Mouse (Mus musculus) thymus, adult 2 months (tissue): ENCODE results near the gene Crlf2. TPM values are rescaled to one million over a fixed set of nuclear protein-coding genes. Genes with fewer than 3 reads are reported as not detected.
A peak's percentile ranks its signal among the peaks of the same experiment; 100 is the strongest.

Source experiments
- DNase-seq: peaks from one replicate; pipeline ENCODE4 v3.0.0; 2021
- H3K27ac ChIP-seq: fragments of 200-500 bp; 2 replicates; pipeline ENCODE4 v1.5.1; 2012; ENCODE audit warnings: low read length, control low read depth; ENCODE audit not compliant: control insufficient read depth, insufficient read depth
- H3K27me3 ChIP-seq: fragments of 200-500 bp; 2 replicates; pipeline ENCODE4 v1.6.1; 2012; ENCODE audit warnings: mild to moderate bottlenecking, low read length, moderate library complexity, mixed read lengths; ENCODE audit not compliant: control insufficient read depth, insufficient read depth
- H3K36me3 ChIP-seq: fragments of 200-500 bp; 2 replicates; pipeline ENCODE4 v1.6.1; 2012; ENCODE audit warnings: mild to moderate bottlenecking, low read length, moderate library complexity; ENCODE audit not compliant: control insufficient read depth, insufficient read depth
- H3K4me1 ChIP-seq: fragments of 200-500 bp; replicated peaks from 2 replicates; pipeline ENCODE4 v1.6.1; 2012; ENCODE audit warnings: low read length; ENCODE audit not compliant: control insufficient read depth, insufficient read depth
- H3K4me3 ChIP-seq: fragments of 200-500 bp; 2 replicates; pipeline ENCODE4 v1.5.1; 2012; ENCODE audit warnings: mild to moderate bottlenecking, low read length, control low read depth, moderate library complexity; ENCODE audit not compliant: control insufficient read depth, insufficient read depth
- CTCF ChIP-seq: fragments of 200-500 bp; IDR thresholded peaks from 2 replicates; pipeline ENCODE4 v1.5.1; 2012; ENCODE audit warnings: mild to moderate bottlenecking, control low read depth, low read length, moderate library complexity, borderline replicate concordance; ENCODE audit not compliant: control insufficient read depth, poor library complexity, insufficient read depth; ENCODE audit errors: extremely low read depth
- POLR2A ChIP-seq: fragments of 200-500 bp; IDR thresholded peaks from 2 replicates; pipeline ENCODE4 v1.6.1; 2012; ENCODE audit warnings: mild to moderate bottlenecking, low read length, control low read depth, moderate library complexity; ENCODE audit not compliant: control insufficient read depth, poor library complexity, insufficient read depth; ENCODE audit errors: extremely low read depth
- WGBS: fragments of 180-500 bp; shearing (Covaris S2); methylation state at CpG from one replicate; pipeline ENCODE4 v1.1.7; 2018; 5-methylcytosine and 5-hydroxymethylcytosine counted together
- polyA plus RNA-seq: library from polyadenylated mRNA; depleted of rRNA; stranded (reverse); fragments of >200 nt; gene quantifications from 2 replicates; pipeline ENCODE4 v1.2.3, GENCODE M21; 2012

Crlf2 gene
- polyA plus RNA-seq, 1 experiment, result 54.4 TPM

DNA sequence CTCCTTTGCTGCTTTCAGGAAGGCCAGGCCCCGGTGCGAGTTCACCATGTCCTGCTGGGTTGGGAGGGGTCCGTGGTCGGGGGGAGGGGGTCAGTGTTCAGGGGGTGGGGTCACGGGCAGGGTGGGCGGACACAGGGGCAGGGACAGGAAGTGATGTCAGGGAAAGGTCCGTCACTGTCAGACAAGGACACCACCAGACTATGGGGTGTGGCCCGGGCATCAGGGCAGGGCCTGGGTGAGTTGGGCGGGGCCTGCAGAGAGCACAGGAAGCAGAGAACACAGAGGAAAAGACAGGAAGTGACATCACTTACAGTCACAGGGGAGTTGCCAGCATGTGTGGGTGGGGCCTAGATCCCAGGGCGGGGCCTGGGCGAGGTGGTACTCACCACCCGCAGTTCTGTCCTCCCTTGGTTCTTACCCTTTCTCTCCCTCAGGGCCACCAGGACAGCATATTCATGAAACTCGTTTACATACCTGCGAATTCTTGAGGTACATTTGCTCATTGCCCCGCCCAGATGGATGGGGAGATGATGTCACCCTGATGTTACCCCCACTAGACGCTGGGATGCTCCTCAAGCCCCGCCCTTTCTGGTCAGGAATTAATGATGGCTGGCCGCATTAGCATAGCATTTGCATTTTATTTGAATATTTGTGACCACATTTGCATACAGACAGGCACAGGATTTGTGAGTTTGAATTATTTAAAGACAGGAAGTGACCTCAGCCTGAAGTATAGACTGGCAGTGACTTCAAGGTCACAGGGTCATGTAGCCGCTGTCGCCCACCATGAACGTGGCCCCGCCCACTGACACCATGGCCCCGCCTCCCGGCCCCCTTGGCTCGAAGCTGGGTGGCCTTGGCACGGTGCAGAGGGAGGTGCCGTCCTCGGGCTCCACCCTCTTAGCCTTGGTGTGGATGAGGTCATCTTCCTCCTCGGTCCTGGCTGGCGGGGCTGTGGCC, 4.4 kb downstream of the Crlf2 start:
- H3K4me3 ChIP-seq, result no peak overlapping the region
- DNase-seq, result peak; percentile 22
- 96% methylated on average over 30 of the region's 30 CpGs for WGBS

DNA sequence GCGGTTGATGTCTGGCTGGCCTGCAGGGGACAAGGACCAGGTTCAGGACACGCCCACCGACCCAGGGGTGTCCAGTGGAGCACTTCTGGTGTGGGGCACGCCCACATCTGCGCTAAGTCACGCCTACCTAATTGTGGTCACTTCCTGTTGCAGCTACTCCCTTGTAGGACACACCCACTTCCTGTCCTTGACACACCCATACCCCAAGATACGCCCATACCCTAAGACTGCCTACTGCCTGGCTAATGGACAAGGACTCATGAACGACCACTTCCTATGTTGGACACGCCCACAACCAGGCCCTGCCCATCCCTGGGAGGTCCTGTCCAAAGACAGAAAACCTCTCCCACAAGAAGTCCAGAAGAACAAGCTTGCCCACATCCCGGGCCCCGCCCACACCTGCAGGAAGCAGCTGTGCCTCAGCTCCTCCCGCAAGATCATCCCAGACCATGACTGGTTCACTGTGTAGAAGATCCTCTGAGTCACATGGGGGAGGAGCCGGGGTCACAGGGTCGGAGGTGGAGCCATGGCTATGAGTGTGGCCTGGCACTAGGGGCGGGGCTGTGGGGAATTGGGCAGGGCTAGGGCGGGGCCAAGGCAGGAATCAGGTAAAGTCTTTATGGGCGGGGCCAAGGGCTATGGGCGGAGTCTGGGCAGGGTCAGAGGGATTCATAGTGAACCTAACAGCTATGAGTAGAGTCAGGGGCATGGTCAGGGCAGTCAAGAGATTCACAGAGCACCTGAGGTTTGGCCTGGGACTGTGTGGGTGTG, 5.4 kb downstream of the Crlf2 start:
- peak; percentile 23 for DNase-seq
- Histone ChIP-seq H3K27me3 (no peaks in the 10 kb centered on the region), H3K27ac (no peak overlapping the region), H3K36me3 (no peaks in the 10 kb centered on the region), H3K4me3 (no peak overlapping the region), H3K4me1 (peaks cover 5% of the 10 kb centered on the region; the same call in 1 of the 2 replicates)
- no peak for TF ChIP-seq CTCF
- 95% methylated on average over 18 of the region's 18 CpGs for WGBS

More for the DNA sequence above, 4.4 kb downstream of the Crlf2 start:
- H3K27me3 ChIP-seq, result no peaks in the 10 kb centered on the region
- H3K4me1 ChIP-seq, result peaks cover 5% of the 10 kb centered on the region; the same call in 1 of the 2 replicates
- H3K36me3 ChIP-seq, result no peaks in the 10 kb centered on the region
- TF ChIP-seq POLR2A, result no peak
- no peak for TF ChIP-seq CTCF
- H3K27ac ChIP-seq, result no peak overlapping the region

DNA sequence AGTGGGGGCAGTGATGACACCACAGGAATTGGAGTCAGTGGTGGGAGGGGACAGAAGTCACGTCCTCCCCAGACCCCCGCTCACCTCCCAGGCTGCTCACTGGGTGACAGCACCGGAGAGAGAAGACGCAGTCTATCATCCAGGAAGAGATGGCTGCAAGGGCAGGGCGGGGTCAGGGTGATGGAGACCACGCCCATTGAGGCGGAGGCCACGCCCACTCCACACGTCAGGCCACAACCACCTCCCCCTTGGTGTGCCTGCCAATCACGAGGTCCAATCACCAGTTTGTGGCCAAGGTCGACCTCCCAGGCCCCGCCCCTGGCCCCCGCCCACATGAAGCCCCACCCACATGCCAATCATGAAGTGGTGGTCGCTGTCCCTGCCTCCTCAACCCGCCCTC, 6.3 kb downstream of the Crlf2 start:
- no peak overlapping the region for H3K4me3 ChIP-seq
- WGBS, result 95% methylated on average over 15 of the region's 15 CpGs
- no peak overlapping the region for H3K27ac ChIP-seq
- no peaks in the 10 kb centered on the region for H3K27me3 ChIP-seq
- H3K4me1 ChIP-seq, result peaks cover 5% of the 10 kb centered on the region; the same call in 1 of the 2 replicates
- TF ChIP-seq POLR2A, result no peak
- no peak for TF ChIP-seq CTCF
- no peaks in the 10 kb centered on the region for H3K36me3 ChIP-seq
- DNase-seq, result peak; percentile 2

DNA sequence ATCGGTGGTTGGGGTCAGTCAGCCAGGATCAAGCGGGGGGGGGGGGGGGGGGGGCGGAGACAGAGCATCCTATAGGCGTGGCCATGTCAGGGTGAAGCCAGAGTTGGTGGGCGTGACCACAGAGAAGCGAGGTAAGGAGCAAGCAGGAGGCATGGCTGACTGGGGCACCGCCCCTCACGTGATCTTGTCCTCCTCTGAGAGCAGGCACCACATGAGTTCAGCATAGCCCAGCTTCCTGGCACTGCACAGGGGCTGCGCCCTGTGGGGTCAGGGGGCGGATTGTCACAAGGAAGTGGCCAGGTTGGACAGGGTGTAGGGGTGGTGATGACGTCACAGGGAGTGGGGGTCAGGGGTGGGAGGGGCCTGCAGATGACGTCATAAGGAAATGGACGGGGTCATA, 6.7 kb downstream of the Crlf2 start:
- DNase-seq, result peak; percentile 3
- Histone ChIP-seq H3K36me3 (no peaks in the 10 kb centered on the region), H3K4me1 (peaks cover 5% of the 10 kb centered on the region; the same call in 1 of the 2 replicates), H3K27ac (no peak overlapping the region), H3K27me3 (no peaks in the 10 kb centered on the region), H3K4me3 (no peak overlapping the region)
- 92% methylated on average over 10 of the region's 13 CpGs for WGBS
- TF ChIP-seq CTCF, result no peak
- TF ChIP-seq POLR2A, result no peak

DNA sequence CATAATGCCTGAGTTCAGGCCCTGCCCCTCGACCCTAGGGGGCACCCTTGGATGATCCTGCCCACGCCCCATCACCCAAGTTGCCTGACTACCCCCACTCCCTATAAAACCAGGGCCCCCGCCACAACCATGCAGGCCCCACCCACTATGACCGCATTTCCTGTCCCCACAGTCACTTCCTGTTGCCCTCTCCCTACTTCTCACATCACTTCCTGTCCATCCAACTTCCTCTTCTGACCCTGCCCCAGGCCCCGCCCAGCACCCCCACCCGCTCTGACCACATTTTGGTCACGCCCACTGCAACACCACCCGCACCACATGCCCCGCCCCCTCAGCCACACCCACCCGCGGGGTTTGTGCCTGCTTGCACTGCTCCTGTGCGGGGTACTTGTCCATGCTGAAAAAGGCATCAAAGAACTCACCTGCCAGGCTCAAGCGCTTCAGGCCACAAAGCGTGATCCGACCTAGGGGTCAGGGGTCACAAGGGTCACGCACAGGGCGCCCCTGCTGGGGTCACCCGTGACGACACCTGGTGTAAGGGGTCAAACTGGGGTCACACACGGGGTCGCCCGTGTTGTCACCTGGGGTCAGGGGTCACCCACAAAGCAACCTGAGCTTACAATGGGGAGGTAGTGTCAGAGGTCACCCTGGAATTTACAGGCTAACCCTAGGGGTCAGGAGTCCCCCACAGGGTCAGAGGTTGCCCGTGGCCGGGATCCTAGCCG, 7.6 kb downstream of the Crlf2 start:
- WGBS, result 96% methylated on average over 25 of the region's 25 CpGs
- DNase-seq, result peak; percentile 16
- Histone ChIP-seq H3K36me3 (no peaks in the 10 kb centered on the region), H3K27ac (no peak overlapping the region), H3K4me3 (no peak overlapping the region), H3K4me1 (no peaks in the 10 kb centered on the region), H3K27me3 (no peaks in the 10 kb centered on the region)
- TF ChIP-seq CTCF (no peak), POLR2A (no peak)

DNA sequence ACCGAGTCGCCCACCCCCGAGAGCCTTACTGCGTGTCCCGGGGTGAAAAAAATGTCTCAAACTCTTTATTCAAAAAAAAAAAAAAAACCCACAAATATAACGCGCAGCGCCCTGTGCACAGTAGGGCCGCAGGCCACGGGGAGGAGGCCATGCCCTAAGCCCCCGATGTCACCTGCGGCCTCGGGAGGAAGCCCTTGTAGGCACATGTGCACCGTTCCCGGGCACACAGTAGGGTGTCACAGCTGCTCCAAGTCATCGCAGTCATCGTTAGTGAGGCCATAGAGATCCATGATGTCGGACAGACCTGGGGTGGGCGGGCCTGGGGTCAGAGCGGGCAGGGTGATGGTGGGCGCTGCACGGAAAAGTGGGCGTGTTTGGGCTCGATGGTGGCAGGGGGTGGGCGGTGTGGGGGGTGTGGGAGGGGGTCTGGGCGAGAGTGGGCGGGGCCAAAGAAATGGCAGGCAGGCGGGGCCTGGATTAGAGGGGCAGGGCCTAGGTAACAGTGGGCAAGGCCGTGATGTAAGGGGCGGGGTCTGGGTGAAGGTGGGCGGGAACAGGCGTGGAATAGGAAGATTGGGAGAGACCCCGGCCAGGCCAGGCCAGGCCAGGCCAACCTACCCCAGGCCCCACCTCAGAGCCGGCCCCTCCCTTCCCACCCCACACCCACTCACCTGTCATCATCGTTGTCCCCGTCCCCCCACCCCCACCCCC, 8.4 kb downstream of the Crlf2 start:
- Histone ChIP-seq H3K27ac (no peak overlapping the region), H3K4me1 (no peaks in the 10 kb centered on the region), H3K4me3 (no peak overlapping the region), H3K36me3 (no peaks in the 10 kb centered on the region), H3K27me3 (no peaks in the 10 kb centered on the region)
- TF ChIP-seq POLR2A, result no peak
- TF ChIP-seq CTCF, result no peak
- DNase-seq, result no peak
- WGBS, result 94% methylated on average over 34 of the region's 36 CpGs
